Mouse (Mus musculus) stomach, embryonic 14.5 days (tissue): ENCODE data around the gene Atp5mpl. TPM values are rescaled to one million over a fixed set of nuclear protein-coding genes. Genes with fewer than 3 reads are reported as not detected.

Experiments used
- ATAC-seq: fragments of 200-750 bp; cut with Nextera tagmentation; 2 replicates; pipeline ENCODE4 v1.8.0; 2017; ENCODE audit warnings: low read depth, moderate TSS enrichment; ENCODE audit not compliant: insufficient number of reproducible peaks, insufficient read depth, low FRiP score
- H3K27ac ChIP-seq: fragments of 300-500 bp; sonication (generic); 2 replicates; pipeline ENCODE4 v1.5.1; 2014; ENCODE audit warnings: mild to moderate bottlenecking, low read length, moderate library complexity, mixed read lengths
- H3K27me3 ChIP-seq: fragments of 300-500 bp; sonication (generic); 2 replicates; pipeline ENCODE4 v1.6.1; 2014; ENCODE audit warnings: low read length, control low read depth, mixed read lengths; ENCODE audit not compliant: control insufficient read depth, insufficient read depth
- H3K36me3 ChIP-seq: fragments of 300-500 bp; sonication (generic); 2 replicates; pipeline ENCODE4 v1.6.1; 2014; ENCODE audit warnings: mild to moderate bottlenecking, control low read depth, low read length, moderate library complexity, mixed read lengths; ENCODE audit not compliant: control insufficient read depth, insufficient read depth
- H3K4me1 ChIP-seq: fragments of 300-500 bp; sonication (generic); 2 replicates; pipeline ENCODE4 v1.6.1; 2014; ENCODE audit warnings: low read length, control low read depth, mixed read lengths; ENCODE audit not compliant: control insufficient read depth, insufficient read depth
- H3K4me2 ChIP-seq: fragments of 300-500 bp; sonication (generic); replicated peaks from 2 replicates; pipeline ENCODE4 v1.6.1; 2014; ENCODE audit warnings: low read depth, low read length, control low read depth
- H3K4me3 ChIP-seq: fragments of 300-500 bp; sonication (generic); 2 replicates; pipeline ENCODE4 v1.5.1; 2014; ENCODE audit warnings: low read depth, low read length, control low read depth
- H3K9ac ChIP-seq: fragments of 300-500 bp; sonication (generic); replicated peaks from 2 replicates; pipeline ENCODE4 v1.6.1; 2014; ENCODE audit warnings: low read depth, mild to moderate bottlenecking, control low read depth, low read length, moderate library complexity, mixed read lengths
- H3K9me3 ChIP-seq: fragments of 300-500 bp; sonication (generic); 2 replicates; pipeline ENCODE4 v1.6.1; 2016; ENCODE audit warnings: low read depth, low read length, control low read depth; ENCODE audit not compliant: control insufficient read depth
- WGBS: fragments of 180-500 bp; shearing (Covaris S2); extraction: QIAGEN DNeasy Blood & Tissue Kit; methylation state at CpG from one replicate; pipeline ENCODE4 v1.1.7; 2014; 5-methylcytosine and 5-hydroxymethylcytosine counted together
- polyA plus RNA-seq: library from polyadenylated mRNA; unstranded; fragments of >200 nt; fragmentation: Nextera tagmentation; extraction: Ambion mirVana; gene quantifications from 2 replicates; pipeline ENCODE4 v1.2.1, GENCODE M21; 2014

Gene Atp5mpl
- polyA plus RNA-seq, 1 experiment from 2014 or later = 750 TPM

GRCm38 (mm10) chr12:111986756-111987155 lies 20.0 kb upstream of the Atp5mpl start:
- Histone ChIP-seq H3K4me2 (no peak overlapping the region), H3K36me3 (no peaks in the 10 kb centered on the region), H3K27ac (no peak overlapping the region), H3K27me3 (no peaks in the 10 kb centered on the region), H3K9ac (no peak overlapping the region), H3K4me3 (no peak overlapping the region), H3K4me1 (no peaks in the 10 kb centered on the region), H3K9me3 (no peaks in the 10 kb centered on the region)
- 48% methylated on average over 9 of the region's 9 CpGs for WGBS
- ATAC-seq = no peak

- Histone ChIP-seq H3K4me2 (no peak overlapping the region), H3K4me1 (no peaks in the 10 kb centered on the region), H3K36me3 (no peaks in the 10 kb centered on the region), H3K4me3 (no peak overlapping the region), H3K9me3 (no peaks in the 10 kb centered on the region), H3K27me3 (no peaks in the 10 kb centered on the region), H3K27ac (no peak overlapping the region), H3K9ac (no peak overlapping the region)
- no peak for ATAC-seq
- 73% methylated on average over 2 of the region's 2 CpGs for WGBS
These were observed 16.4 kb upstream of the Atp5mpl start for GRCm38 (mm10) chr12:111983165-111983564.

- H3K27me3 ChIP-seq = no peaks in the 10 kb centered on the region
- H3K27ac ChIP-seq = no peak overlapping the region
- 78% methylated on average over 8 of the region's 8 CpGs for WGBS
- no peaks in the 10 kb centered on the region for H3K36me3 ChIP-seq
- no peaks in the 10 kb centered on the region for H3K9me3 ChIP-seq
- no peaks in the 10 kb centered on the region for H3K4me1 ChIP-seq
- no peak overlapping the region for H3K4me2 ChIP-seq
- H3K4me3 ChIP-seq = no peak overlapping the region
- H3K9ac ChIP-seq = no peak overlapping the region
- no peak for ATAC-seq
These were observed 15.1 kb upstream of the Atp5mpl start for GRCm38 (mm10) chr12:111981831-111982230.

GRCm38 (mm10) chr12:111980887-111981367 lies 14.2 kb upstream of the Atp5mpl start, which contains the start of gene Rd3l:
Gene Rd3l (minus strand): TSS chr12:111981317.
- ATAC-seq = no peak
- WGBS = 54% methylated on average over 6 of the region's 6 CpGs
- no peak within 1 kb of the TSS for H3K9ac ChIP-seq
- H3K9me3 ChIP-seq = no peaks in the 10 kb centered on the region
- no peak within 1 kb of the TSS for H3K27ac ChIP-seq
- H3K27me3 ChIP-seq = no peaks in the 10 kb centered on the region
- H3K4me2 ChIP-seq = no peak within 1 kb of the TSS
- no peaks in the 10 kb centered on the region for H3K4me1 ChIP-seq
- H3K4me3 ChIP-seq = no peak within 1 kb of the TSS
- H3K36me3 ChIP-seq = no peaks in the 10 kb centered on the region

- Histone ChIP-seq H3K36me3 (no peaks in the 10 kb centered on the region), H3K27me3 (no peaks in the 10 kb centered on the region), H3K9me3 (no peaks in the 10 kb centered on the region), H3K9ac (no peak overlapping the region), H3K4me1 (no peaks in the 10 kb centered on the region), H3K4me2 (no peak overlapping the region), H3K4me3 (no peak overlapping the region), H3K27ac (no peak overlapping the region)
- ATAC-seq = no peak
- WGBS = 72% methylated on average over 6 of the region's 6 CpGs
These were observed 11.5 kb upstream of the Atp5mpl start for GRCm38 (mm10) chr12:111978274-111978673.

GRCm38 (mm10) chr12:111977138-111977537 lies 10.4 kb upstream of the Atp5mpl start:
- H3K4me2 ChIP-seq = no peak overlapping the region
- no peaks in the 10 kb centered on the region for H3K27me3 ChIP-seq
- H3K4me1 ChIP-seq = no peaks in the 10 kb centered on the region
- no peaks in the 10 kb centered on the region for H3K9me3 ChIP-seq
- H3K9ac ChIP-seq = no peak overlapping the region
- WGBS = 31% methylated on average over 6 of the region's 6 CpGs
- peak overlapping the region; percentile 30; the same call in 1 of the 2 replicates for H3K27ac ChIP-seq
- no peak overlapping the region for H3K4me3 ChIP-seq
- ATAC-seq = 0 out of 2 replicates have a peak, but pooled peaks have one; percentile 18
- no peaks in the 10 kb centered on the region for H3K36me3 ChIP-seq

- no peak for ATAC-seq
- Histone ChIP-seq H3K4me3 (no peak overlapping the region), H3K9ac (no peak overlapping the region), H3K27ac (no peak overlapping the region), H3K9me3 (no peaks in the 10 kb centered on the region), H3K4me1 (no peaks in the 10 kb centered on the region), H3K27me3 (no peaks in the 10 kb centered on the region), H3K4me2 (no peak overlapping the region), H3K36me3 (no peaks in the 10 kb centered on the region)
- WGBS = 79% methylated on average over 6 of the region's 6 CpGs
These were observed 7.8 kb upstream of the Atp5mpl start for GRCm38 (mm10) chr12:111974578-111974977.

GRCm38 (mm10) chr12:111972504-111972903 lies 5.7 kb upstream of the Atp5mpl start:
- H3K27ac ChIP-seq = no peak overlapping the region
- H3K4me1 ChIP-seq = no peaks in the 10 kb centered on the region
- H3K9ac ChIP-seq = no peak overlapping the region
- WGBS = 92% methylated on average over 10 of the region's 10 CpGs
- H3K4me2 ChIP-seq = no peak overlapping the region
- no peak overlapping the region for H3K4me3 ChIP-seq
- no peaks in the 10 kb centered on the region for H3K9me3 ChIP-seq
- H3K27me3 ChIP-seq = no peaks in the 10 kb centered on the region
- H3K36me3 ChIP-seq = no peaks in the 10 kb centered on the region
- no peak for ATAC-seq

- WGBS = 86% methylated on average over 18 of the region's 18 CpGs
- no peaks in the 10 kb centered on the region for H3K9me3 ChIP-seq
These were observed 4.5 kb upstream of the Atp5mpl start, which contains the start of gene Tdrd9 for GRCm38 (mm10) chr12:111971231-111971686. Gene Tdrd9 (plus strand): TSS chr12:111971559.

More at GRCm38 (mm10) chr12:111971231-111971686, 4.5 kb upstream of the Atp5mpl start, which contains the start of gene Tdrd9:
- no peak for ATAC-seq
- Histone ChIP-seq H3K27me3 (no peaks in the 10 kb centered on the region), H3K4me2 (no peak within 1 kb of the TSS), H3K9ac (no peak within 1 kb of the TSS), H3K27ac (no peak within 1 kb of the TSS), H3K4me1 (no peaks in the 10 kb centered on the region; the same call in 1 of the 2 replicates), H3K4me3 (no peak within 1 kb of the TSS), H3K36me3 (no peaks in the 10 kb centered on the region)
